Comparison of ENCODE assay signal across 21 mouse cellular contexts in genomic region chr3:98564894-98565293, GRCm38 (mm10). TPM values are rescaled to one million over a fixed set of nuclear protein-coding genes. Genes with fewer than 3 reads are reported as not detected.
"Had no signal": no experiment of that assay in that cellular context is flagged by ENCODE, and none has a peak within 500 bp of the region (broad histone marks: within the 10 kb centered on the region; RNA-seq: fewer than 3 reads in every experiment).

No protein-coding gene starts in this region.

RNA-seq across cellular contexts. Expression of gene Gm10681, which starts 23.7 kb away (rescaled TPM):
- polyA plus RNA-seq: heart, embryonic 11.5 days; heart, embryonic 12.5 days; heart, embryonic 13.5 days; heart, embryonic 14.5 days; heart, embryonic 15.5 days; heart, embryonic 16.5 days; heart, postnatal 0 days; hindbrain, embryonic 10.5 days; hindbrain, embryonic 11.5 days; hindbrain, embryonic 12.5 days; hindbrain, embryonic 13.5 days; hindbrain, embryonic 15.5 days; hindbrain, embryonic 16.5 days; hindbrain, postnatal 0 days; inflammation-experienced regulatory T-cells, adult 6 months; intestine, embryonic 14.5 days; intestine, embryonic 15.5 days; intestine, embryonic 16.5 days; intestine, postnatal 0 days; large intestine, adult 2 months had no signal

RNA-seq across cellular contexts. Expression of gene Hsd3b4, which starts 54.6 kb away (rescaled TPM):
- polyA plus RNA-seq: heart, embryonic 11.5 days; heart, embryonic 12.5 days; heart, embryonic 13.5 days; heart, embryonic 14.5 days; heart, embryonic 15.5 days; heart, embryonic 16.5 days; heart, postnatal 0 days; hindbrain, embryonic 10.5 days; hindbrain, embryonic 11.5 days; hindbrain, embryonic 12.5 days; hindbrain, embryonic 13.5 days; hindbrain, embryonic 14.5 days; hindbrain, embryonic 15.5 days; hindbrain, embryonic 16.5 days; hindbrain, postnatal 0 days; inflammation-experienced regulatory T-cells, adult 6 months; intestine, embryonic 14.5 days; intestine, embryonic 15.5 days; intestine, embryonic 16.5 days; intestine, postnatal 0 days; large intestine, adult 2 months had no signal
